Mouse (Mus musculus) thymus, postnatal 4 days (tissue): ENCODE measurements around the gene Macc1.

Experiments used
- DNase-seq: peaks from one replicate; pipeline ENCODE4 v3.0.0; 2021

Macc1 gene

GRCm38 (mm10) chr12:119387925-119388324 is 73.9 kb downstream of the Macc1 start:
- DNase-seq, result no peak

GRCm38 (mm10) chr12:119390192-119390684 is 76.2 kb downstream of the Macc1 start:
- DNase-seq, result peak; percentile 7

GRCm38 (mm10) chr12:119398046-119398659 is 84.1 kb downstream of the Macc1 start:
- DNase-seq, result no peak

GRCm38 (mm10) chr12:119402273-119402672 is 88.2 kb downstream of the Macc1 start:
- DNase-seq, result no peak

- DNase-seq, result no peak
These were observed 88.7 kb downstream of the Macc1 start for GRCm38 (mm10) chr12:119402796-119403195.

DNA sequence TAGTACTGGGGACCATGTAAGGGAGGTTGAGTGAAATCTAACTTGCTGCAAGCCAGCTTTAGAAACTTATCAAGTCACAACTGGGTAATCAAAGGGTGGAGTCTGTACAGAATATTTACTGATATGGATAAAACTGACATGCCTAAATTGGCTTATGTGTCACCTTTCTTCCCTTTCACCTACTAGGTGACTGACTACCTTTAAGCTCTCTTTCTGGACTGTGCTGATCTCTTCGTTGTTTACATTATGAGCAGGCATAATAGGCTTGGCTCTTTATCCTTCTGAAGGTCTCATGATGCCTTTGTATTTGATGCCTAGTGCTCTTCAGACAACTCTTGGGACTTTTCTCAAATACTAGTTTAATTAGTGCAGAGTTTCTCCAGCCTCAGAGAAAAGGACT is 90.7 kb downstream of the Macc1 start:
- DNase-seq, result no peak

GRCm38 (mm10) chr12:119410522-119410921 is 96.5 kb downstream of the Macc1 start:
- no peak for DNase-seq

- DNase-seq, result no peak
These were observed 96.9 kb downstream of the Macc1 start for GRCm38 (mm10) chr12:119410956-119411355.

DNA sequence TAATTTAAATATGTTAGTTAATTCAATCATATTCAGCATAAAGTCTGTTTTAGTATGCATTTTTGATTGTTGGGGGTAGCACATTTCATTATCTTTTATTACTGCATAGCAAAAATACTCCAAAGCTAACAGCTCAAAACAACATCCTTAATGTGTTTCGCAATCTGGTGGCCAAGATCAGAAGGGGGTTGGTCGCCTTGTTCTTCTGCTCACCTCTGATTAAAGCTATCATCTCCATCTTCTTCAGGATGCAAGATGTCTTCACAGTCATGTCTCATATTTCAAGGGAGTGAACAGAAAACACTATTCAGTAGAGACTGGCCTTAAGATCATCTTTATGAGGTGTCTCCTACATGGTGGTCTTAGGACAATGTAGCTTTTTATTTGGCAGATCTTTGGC is 97.9 kb downstream of the Macc1 start:
- no peak for DNase-seq

GRCm38 (mm10) chr12:119415900-119416299 is 101.8 kb downstream of the Macc1 start:
- no peak for DNase-seq

DNA sequence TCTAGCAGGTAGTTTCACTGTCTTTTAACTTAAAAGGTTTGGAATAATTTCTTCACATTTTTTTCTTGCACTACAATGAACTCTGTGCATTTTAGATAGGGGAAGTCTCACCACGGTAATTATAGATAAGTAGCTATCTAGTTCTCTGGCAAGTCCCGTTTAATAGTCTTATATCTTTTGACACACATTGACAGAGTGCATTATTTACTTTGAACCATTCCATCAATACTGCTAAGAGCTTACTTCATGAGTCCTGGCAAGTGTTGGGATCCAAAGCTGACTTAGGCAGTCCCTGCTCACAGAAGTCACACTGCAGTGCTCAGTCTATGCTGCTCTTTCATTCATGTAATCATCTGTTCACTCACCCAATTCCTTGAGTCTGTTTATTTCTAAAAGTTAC is 111.7 kb downstream of the Macc1 start:
- no peak for DNase-seq

DNA sequence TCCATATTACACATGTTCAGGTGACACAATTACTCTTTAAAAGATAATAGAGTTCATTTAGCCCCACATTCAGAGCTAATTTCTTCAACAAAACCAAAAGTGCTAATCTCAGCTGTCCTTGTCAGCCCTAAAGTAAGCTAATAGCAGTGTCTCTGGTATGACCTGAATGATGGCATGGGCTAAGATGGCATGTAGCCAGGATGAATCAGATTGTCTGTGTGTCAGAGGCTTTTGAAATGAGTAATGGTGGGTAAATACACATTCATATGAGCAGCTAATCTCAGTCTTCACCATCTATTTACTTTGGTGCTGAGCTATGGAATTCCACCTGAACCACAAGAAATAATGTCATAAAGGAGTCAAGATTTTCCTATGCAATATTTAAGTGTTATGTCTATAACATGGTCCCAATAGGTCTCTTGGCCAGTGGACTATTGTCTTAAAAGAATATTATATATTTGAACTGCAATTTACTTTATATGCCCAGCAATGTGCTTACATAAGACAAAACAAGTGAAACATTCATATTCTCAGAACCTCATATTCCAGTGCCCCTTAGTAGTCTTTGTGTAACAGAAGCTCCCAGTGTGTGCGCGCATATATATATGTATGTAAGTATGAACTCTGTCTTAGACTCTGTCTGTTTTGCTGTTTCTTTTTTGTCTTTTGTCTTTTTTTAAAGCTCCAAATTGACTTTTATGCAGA is 112.3 kb downstream of the Macc1 start:
- DNase-seq, result no peak

- DNase-seq, result peak; percentile 23
These were observed 112.8 kb downstream of the Macc1 start for GRCm38 (mm10) chr12:119426887-119427204.

DNA sequence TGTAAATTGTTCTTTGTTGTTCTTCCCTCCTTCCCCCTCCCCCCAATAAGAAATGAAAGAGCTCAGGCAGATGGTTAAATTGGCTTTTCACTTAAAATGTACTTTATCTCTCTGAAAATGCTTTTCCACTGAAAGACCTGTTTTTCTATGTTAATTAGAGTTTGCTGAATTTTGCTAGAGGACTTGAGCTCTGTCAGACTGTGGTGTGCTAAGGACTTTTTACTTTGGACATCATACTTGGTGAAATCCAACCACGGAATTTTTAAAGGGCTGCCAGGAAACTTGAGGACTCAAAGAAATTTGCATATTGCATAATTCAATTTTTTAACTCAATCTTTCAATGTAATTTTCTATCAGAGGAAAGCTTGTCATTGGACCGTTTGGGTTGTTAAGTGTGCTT is 126.7 kb downstream of the Macc1 start:
- DNase-seq, result no peak

GRCm38 (mm10) chr12:119450116-119450515 is 136.0 kb downstream of the Macc1 start:
- DNase-seq, result no peak

- DNase-seq, result no peak
These were observed 137.2 kb downstream of the Macc1 start for GRCm38 (mm10) chr12:119451232-119451631.

- no peak for DNase-seq
These were observed 140.0 kb downstream of the Macc1 start for GRCm38 (mm10) chr12:119454076-119454475.

DNA sequence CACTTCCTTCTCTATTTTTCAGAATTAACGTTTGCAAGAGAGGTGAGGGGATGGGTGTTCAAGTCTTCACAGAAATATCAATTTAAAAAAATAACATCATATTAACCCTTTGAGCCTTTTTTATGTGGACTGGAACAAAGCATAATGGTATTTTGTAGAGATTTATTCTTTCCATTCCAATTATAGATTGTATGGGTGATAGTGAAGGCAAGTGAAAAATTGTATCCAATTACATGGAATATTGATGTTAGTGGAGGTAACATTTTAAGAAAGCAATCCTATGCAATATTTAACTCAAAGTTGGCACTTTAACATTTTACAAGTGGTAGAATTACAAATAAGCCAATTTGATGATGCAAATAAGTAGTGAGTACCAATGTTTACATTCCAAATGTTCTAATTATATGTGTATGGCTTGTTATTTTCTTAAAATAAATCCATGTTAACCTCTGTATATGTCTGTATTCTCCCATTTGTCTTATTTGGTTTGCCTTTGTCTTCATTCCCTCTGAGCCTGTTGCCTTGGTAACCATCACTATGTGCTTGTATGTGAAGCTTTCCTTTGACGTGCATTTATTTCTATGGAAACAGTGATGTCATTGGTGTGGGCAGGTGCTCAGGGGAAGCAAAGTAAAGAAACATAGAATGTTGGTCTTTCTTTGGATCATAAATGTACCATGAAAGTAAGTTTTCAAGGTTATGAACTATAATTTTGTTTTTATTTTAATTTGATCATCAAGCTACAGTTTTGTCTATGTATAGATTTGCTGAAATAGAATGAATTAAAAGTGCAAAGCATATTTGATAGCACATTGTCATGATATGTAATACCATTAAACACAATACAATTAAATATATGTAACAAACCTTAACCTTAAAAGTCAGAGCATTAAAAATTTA is 150.2 kb downstream of the Macc1 start:
- DNase-seq, result no peak

GRCm38 (mm10) chr12:119464940-119465245 is 150.8 kb downstream of the Macc1 start:
- DNase-seq, result no peak

DNA sequence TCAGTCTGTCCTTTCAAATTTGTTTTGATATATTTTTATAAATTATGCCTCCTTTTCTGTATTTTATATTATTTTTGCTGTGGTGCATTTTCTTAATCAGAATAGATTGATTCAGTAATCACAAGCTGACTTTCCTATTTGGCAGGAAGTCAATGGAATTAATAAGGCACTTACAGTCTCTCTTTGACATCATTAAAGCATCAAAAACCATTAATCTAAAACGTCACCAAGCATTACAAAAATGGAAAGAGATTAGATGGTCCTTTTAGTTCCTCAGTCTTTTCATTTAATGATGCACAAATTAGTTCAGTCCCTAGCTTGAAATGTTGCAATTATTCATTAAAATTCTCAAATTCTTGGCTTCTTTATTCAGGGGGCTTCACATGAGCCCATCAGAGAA is 153.6 kb downstream of the Macc1 start:
- DNase-seq, result no peak

GRCm38 (mm10) chr12:119470260-119470659 is 156.2 kb downstream of the Macc1 start:
- DNase-seq, result no peak

DNA sequence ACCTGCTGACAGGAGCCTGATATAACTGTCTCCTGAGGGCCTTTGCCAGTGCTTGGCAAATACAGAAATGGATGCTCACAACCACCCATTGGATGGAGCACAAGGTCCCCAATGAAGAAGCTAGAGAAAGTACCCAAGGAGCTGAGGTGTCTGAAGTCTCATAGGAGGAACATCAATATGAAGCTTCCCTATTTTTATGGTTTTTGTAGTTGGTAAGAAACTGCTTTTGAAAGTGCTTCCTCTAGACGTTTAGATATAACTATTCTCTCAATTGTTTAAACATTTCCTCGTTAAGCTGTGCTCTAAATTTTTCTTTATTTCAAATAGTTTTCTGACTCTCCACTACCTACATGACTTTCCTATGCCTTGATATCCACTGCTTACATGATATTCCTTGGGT is 169.2 kb downstream of the Macc1 start:
- DNase-seq, result no peak

DNA sequence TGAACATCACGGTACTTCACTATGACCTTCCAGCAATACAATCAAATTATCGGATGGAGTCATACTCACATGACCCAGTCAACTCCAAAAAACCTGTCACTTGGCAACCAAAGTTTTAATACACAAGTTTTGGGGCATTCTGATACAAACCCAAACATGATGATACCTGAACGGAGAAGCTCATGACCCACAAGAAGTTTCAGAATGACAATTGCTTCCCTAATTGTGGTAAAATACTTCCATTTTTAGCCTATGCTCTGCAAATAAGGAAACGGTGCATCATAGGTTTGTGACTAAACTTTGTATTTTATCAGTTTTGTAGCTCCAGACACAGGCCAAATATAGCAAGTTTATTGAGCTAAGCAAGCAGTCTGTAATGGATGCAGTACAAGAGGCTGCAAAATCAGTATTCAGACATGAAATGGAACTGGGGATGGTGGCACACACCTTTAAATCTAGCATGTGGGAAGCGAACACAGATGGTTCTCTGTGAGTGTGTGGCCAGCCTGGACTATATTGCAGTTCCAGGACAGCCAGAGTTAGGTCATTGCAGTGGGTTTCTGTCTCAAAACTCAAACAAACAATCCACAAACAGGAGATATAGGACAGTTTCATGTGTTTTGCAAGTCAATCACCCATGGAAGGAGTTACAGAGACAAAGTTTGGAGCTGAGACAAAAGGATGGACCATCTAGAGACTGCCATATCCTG is 170.0 kb downstream of the Macc1 start:
- no peak for DNase-seq
